Mouse (Mus musculus) CH12.LX (cell line): ENCODE measurements at regions not wholly inside any gene's neighbourhood (a gene's known extent, or its start where the extent isn't known, plus 50 kb on each side); places are given as distances from the start of the nearest gene placed in this dataset.

Experiments
- CHD2 ChIP-seq: IDR thresholded peaks from 2 replicates; pipeline ENCODE4 v1.6.1; 2011; ENCODE audit warnings: low read length, improper control_type of control experiment
- CTCF ChIP-seq, 2 experiments: IDR thresholded peaks in 1 of 2; conservative IDR thresholded peaks in 1 of 2; 2 replicates each; pipeline ENCODE4 v1.5.1; 2011 to 2012; ENCODE audit warnings: low read depth in 2 of 2, low read length in 2 of 2, improper control_type of control experiment in 1 of 2, inconsistent platforms in 1 of 2, mild to moderate bottlenecking in 1 of 2, moderate library complexity in 1 of 2
- E2F4 ChIP-seq: IDR thresholded peaks from 2 replicates; pipeline ENCODE4 v1.6.1; 2011; ENCODE audit warnings: low read depth, low read length, improper control_type of control experiment; ENCODE audit not compliant: insufficient replicate concordance
- EP300 ChIP-seq: IDR thresholded peaks from 2 replicates; pipeline ENCODE4 v1.6.1; 2011; ENCODE audit warnings: low read length, improper control_type of control experiment
- MEF2A ChIP-seq: IDR thresholded peaks from 2 replicates; pipeline ENCODE4 v1.6.1; 2014; ENCODE audit warnings: low read depth, mild to moderate bottlenecking, inconsistent platforms, low read length, improper control_type of control experiment, borderline replicate concordance
- PAX5 ChIP-seq: IDR thresholded peaks from 2 replicates; pipeline ENCODE4 v1.6.1; 2012; ENCODE audit warnings: low read length, inconsistent platforms, mixed read lengths
- POLR2A ChIP-seq: IDR thresholded peaks from 2 replicates; pipeline ENCODE4 v1.6.1; 2011; ENCODE audit warnings: low read depth, mild to moderate bottlenecking, improper control_type of control experiment, low read length
- ZC3H11A ChIP-seq: IDR thresholded peaks from 2 replicates; pipeline ENCODE4 v1.6.1; 2012; ENCODE audit warnings: low read depth, mild to moderate bottlenecking, inconsistent platforms, low read length, improper control_type of control experiment
- ZKSCAN1 ChIP-seq: IDR thresholded peaks from 2 replicates; pipeline ENCODE4 v1.6.1; 2012; ENCODE audit warnings: low read depth, inconsistent platforms, low read length, improper control_type of control experiment, borderline replicate concordance
- ZNF384 ChIP-seq: IDR thresholded peaks from 2 replicates; pipeline ENCODE4 v1.6.1; 2012; ENCODE audit warnings: low read depth, low read length, improper control_type of control experiment, inconsistent platforms

DNA sequence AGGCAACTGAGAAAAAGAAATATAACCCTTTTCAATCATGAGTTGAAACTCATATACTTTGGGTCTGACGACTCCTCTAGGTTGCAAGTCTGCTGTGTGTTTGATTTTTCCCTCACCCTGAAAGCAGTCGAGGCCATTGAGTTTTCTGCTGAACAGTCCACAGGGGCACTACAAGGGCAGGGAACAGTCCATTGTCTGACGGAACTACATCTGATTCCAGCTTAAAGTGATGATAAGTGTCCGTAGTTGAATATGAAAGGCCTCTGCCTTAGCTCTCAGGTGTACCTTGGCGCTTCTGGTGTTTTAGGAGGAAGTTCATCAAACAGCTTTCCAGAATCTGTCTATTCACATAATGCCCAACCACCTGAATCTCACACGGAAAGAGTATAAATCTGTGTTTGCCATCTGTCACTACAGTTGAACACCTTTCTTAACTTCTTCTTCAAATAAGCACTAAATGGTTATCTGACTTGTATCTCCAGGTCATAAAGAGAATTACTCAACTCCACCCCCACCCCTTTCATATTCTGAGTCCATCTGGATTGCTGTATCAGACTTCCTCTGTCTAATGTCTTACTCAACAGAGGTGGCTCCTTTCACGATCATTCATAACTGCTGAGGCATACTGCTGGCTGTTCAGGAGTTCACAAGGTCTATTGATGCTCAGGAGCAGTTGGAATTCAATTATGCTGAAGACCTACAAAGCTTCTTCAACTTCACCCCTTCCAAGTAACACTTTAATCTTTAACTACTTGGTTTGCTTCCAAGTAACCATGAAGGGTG is 527.6 kb upstream of the Pou3f3 start:
- TF ChIP-seq CHD2: no peak
- no peak for TF ChIP-seq EP300
- no peak for TF ChIP-seq ZNF384
- TF ChIP-seq MEF2A: no peak
- TF ChIP-seq E2F4: no peak
- no peak for TF ChIP-seq CTCF (conservative IDR thresholded peaks at IDR 0.05 in 1 of 2, IDR thresholded peaks at IDR 0.05 in 1 of 2; ENCODE audit: low read depth in 2 of 2, low read length in 2 of 2)
- no peak for TF ChIP-seq ZC3H11A
- TF ChIP-seq ZKSCAN1: no peak
- TF ChIP-seq POLR2A: no peak
- no peak for TF ChIP-seq PAX5
